Mouse (Mus musculus): ENCODE results near the gene Gm43191.
"Not testable (repeated sequence)": the region's sequence is repeated elsewhere in the genome, so short reads cannot be mapped to it uniquely, and the experiment has no call there.

Gm43191 gene

DNA sequence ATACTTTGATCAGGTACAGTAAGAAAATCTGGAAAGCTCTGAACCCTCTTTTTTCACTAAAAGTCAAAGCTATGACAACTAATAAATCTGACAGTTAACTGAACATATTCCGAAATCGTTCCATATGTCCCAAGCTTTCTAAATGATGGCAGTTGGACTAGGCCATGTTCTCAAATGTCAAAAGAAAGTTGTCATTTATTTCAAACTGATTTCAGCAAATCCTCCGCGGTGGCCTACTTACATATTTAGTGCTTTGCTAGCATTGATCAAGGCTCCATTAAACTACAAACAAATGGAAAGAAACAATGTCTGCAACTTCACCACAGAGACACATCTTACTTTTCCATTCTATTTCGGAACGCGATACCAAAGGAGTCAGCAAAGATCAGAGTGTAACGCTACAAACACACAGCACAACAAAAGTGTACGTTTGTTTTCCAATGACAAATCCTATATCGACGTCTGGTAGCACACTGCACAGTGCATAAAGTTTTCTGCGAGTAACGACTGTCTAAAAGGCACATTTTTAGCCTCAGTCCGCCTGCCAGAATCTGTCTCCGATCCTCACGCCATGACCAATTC, 19.7 kb downstream of the Gm43191 start:
- DNase-seq: no peak

DNA sequence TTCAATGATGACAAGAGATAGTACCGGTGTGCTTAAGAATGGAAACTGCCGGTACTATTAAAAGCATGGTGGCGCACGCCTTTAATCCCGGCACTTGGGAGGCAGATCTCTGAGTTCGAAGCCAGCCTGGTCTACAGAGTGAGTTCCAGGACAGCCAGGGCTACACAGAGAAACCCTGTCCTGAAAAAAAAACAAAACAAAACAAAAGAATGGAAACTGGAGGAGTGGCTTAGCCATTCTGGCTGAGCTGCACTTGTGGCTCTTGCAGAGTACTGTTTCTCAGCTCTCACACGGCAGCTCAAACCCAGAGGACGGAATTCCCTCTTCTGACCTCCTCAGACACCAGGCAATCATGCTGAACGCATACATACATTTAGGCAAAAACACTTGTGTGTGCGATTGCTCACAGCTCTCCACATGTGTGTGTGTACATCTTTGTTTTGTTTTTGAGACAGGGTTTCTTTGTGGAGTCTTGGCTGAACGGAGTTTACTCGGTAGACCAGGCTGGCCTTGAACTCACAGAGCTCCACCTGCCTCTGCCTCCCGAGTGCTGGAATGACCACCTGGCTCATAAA, 21.1 kb downstream of the Gm43191 start:
- no peak for DNase-seq

DNA sequence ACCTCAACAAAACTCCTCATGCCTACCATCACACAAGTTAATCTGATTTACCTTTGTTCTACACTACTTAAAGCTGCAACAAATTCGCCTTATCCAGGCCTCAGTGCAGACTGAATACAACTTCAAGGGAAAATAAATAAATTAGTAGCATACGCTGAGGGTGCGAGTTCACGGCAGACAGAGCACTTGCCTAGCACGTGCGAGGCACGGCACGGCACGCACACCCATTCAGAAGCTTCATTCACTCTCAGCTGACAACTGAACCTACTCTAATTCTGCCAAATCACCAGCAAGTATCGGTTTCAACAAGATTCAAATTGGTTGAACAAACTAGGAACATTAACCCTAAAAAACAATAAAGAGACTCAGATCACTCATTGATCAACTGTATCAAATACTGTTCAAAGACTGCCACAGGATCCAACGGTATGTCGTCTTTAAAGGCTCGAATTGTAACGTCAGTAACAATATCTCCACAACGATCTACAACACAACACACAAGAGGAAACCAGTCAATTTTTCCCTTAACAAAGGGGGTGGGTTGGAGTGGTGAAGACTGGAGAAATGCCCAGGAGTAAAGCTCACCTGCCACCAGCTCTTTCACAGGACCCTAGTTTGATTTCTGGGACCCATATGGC, 22.0 kb downstream of the Gm43191 start:
- no peak for DNase-seq

DNA sequence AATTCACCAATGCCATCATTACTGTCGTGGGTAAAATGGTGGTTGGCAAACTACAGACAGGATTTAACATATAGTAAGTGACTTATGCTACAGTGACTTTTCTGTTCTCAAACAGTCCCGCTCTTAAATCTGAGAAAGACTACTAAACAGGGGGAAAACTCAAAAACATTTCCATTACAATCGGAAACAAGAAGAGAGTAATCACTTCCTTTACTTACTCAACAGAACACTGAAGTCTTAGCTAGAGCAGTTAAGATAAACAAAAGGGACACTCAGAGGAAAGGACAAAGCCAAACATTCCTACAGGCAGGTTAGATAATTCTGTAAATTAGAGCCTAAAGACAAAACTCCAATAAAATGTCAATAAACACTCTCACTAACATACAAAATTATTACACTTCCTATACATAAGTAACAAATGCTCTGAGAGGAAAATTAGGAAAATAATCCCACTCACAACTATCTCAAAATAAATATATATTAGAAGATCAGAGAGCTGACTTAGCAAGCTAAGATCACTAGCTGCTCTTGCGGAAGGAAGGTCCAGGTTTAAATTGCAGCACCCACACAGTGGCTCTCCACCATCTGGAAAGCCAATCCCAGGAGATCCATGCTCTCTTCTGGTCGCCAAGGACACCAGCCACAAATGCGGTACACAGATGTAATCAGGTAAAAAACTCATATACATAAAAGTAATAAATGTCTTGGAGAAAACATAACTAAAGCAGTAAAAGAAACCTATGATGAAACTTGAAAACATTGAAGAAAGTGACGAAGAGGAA, 24.7 kb downstream of the Gm43191 start:
- DNase-seq: no peak

DNA sequence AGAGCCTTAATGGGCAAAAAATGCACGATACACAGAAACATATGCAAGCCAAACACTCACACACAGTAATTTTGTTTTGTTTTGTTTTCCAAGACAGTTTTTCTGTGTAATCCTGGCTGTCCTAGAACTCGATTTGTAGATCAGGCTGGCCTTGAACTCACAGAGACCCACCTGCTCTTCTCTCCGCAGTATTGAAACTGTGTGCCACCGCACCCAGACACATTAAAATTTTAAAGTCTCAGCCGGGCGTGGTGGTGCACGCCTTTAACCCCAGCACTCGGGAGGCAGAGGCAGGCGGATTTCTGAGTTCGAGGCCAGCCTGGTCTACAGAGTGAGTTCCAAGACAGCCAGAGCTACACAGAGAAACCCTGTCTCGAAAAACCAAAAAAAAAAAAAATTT, 27.0 kb downstream of the Gm43191 start:
- DNase-seq: not testable (repeated sequence)

DNA sequence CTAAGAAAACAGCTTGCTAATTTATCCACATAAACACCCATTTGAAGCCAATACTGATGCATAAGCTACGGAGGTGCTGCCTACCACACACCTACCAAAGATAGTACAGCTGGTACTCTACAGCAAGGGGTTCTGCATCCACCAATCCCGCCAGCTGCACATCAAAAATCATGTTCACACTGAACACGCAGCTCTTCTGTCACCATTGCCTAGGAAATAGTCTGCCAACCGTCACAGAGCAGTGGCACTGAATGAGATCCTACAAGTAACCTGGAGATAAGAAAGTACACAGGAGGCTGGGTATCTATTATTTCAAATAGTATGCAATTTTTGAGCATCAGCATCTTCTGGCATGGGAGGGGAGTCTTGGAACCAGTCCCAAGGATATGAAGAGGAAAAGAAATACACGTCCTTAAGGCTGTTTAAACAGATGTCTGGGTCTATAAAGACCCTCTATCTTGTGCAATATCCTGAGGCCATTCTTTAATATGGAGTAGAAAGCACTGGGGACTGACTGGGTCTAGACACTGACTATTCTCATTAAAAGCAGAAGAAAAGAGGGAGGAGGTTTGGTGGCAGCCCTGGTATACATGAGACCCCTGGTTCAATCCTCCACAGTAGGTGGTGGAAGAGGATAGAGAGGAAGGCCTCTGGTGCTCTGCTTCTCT, 27.6 kb downstream of the Gm43191 start:
- no peak for DNase-seq

DNA sequence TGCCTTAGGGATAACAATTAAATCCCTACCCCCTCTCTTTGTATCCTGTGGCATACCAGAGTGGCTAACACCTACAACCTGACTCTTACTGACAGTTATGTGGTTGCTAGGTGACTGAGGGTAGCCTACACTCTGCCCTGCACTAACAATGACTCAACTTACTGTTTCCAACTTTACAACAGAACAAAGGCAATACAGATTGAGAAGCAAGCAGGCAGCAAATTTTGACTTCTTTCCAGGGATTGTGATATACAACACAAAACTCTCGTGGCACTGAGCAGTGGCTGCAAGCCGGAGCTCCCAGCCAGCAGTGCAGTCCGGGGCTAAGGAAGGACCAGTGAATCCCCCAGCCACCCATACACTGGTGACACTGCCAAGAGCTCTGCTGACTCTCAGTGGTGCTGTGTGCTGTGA, 29.0 kb downstream of the Gm43191 start:
- DNase-seq: no peak

DNA sequence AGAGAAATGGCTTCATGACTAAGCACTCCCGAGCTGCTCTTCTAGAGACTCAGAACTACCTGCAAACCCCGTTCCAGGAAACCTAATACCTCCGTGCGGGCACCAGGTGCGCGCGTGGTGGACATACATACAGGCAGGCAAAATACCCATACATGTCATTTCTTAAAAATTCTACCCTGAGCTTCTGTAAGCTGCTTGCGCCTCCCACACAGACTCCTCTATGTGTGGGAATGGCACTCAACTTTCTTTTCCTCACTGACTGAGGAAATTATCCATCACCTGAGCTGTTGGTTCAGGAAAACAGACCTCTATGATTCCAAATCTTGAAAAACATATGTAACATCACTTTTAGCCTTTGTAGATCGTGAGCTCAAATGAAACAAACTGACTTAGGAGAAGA, 30.4 kb downstream of the Gm43191 start:
- no peak for DNase-seq

DNA sequence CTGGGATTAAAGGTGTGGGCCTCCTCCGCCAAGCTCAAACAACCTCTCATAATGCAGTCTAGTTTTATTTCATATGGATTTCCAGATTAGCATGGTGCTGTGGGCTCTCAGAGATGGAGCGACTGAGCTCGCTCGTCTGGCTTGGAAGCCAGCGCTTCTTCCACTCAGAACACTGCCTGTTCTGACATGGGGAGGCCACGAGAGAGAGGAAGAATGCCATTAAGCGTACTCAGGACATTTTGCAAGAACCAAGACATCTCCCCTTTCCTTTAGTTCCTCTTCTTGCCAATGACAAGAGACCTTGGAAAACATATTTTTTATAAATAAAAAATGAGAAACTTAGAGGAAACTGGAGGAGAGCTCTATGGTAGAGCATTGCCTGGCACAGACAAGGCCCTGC, 32.3 kb downstream of the Gm43191 start:
- no peak for DNase-seq

DNA sequence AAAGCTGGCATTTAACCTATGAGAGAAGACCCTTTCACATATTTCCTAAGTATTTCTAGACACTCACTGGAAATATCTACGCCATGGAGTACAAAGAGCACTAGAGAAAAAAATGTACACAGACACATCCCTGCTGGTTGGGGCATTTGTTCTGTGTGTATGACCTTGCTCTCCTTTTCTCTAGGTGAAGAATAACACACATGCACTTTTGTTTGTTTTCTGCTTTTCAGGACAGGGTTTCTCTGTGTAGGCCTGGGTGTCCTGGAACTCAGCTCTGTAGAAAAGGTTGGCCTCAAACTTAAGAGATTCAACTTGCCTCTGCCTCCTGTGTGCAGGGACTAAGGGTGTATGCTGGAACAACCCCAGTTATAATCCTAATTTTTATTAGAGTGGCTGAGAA, 34.7 kb downstream of the Gm43191 start:
- DNase-seq: no peak

DNA sequence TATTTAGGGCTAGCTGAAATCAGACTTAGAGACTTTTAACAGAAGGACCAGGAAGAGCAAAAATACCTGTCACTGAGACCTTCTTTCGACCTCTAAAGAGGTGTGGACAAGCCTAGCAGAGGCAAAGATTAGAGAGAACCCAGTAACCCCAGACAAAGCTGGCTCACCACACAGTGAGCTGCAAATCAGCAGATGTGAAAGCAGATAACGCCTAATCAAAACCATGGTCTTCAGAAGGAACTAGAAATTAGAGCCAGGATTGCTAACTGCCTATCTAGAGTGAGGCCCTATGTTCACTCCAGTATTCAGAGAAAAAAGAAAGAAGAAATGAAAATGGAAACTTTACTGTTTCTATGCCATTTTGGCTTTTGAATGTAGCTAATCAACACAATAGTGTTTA, 38.7 kb downstream of the Gm43191 start:
- no peak for DNase-seq

DNA sequence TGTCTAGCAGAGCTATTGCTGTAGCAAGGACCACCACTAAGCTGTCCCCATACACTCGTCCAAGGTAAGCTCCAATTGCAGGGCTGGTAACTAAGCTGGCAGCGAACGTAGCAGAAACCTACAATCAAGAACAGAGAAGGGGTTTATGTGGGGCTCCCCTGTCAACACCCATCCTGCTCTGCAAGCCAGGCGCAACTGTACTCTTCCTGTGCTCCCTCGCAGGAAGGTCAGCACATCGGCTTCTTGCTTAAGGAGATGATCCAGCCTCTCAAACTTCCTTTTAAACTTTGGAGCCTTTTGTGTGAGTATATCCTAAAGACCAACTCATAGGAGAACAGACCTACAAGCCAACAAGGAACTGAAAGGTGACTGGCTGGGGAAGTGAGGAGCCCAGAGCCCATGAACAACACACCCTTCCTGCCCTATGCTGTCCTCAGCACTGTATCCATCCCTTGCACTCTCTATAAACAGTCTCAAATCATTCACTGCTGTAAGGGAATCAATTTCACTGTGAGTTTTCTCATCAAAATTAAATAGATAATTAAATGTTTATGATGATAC, 39.2 kb downstream of the Gm43191 start:
- DNase-seq: no peak

DNA sequence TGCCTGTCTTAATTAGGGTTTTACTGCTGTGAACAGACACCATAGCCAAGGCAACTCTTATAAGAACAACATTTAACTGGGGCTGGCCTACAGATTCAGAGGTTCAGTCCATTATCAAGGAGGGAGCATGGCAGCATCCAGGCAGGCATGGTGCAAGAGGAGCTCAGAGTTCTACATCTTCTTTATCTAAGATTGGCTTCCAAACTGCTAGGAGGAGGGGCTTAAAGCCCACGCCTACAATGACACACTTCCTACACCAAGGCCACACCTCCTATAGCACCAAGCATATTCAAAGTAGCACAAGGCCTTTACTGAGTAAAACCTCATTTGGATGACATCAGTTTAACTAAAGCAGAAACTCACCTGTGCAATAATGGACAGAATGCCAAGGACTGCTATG, 41.0 kb downstream of the Gm43191 start:
- no peak for DNase-seq

DNA sequence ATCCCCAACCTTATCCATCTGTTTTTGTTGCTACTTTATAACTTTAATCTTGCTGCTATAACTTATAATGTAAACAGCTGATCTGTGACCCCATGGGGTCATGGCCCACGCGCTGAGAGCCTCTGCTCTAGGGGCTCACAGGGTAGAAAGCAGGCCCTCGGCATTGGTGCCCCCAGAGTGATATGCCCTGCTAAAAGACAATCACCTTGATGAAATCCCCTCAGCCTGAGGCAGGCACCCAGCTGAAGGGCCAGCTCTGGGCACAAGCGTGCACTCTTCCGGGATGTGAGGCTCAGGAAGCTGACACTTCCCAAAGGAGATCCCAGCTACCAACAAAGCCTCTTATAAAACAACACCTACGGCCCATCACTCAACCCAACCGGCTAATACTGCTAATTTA, 42.5 kb downstream of the Gm43191 start:
- DNase-seq: no peak

DNA sequence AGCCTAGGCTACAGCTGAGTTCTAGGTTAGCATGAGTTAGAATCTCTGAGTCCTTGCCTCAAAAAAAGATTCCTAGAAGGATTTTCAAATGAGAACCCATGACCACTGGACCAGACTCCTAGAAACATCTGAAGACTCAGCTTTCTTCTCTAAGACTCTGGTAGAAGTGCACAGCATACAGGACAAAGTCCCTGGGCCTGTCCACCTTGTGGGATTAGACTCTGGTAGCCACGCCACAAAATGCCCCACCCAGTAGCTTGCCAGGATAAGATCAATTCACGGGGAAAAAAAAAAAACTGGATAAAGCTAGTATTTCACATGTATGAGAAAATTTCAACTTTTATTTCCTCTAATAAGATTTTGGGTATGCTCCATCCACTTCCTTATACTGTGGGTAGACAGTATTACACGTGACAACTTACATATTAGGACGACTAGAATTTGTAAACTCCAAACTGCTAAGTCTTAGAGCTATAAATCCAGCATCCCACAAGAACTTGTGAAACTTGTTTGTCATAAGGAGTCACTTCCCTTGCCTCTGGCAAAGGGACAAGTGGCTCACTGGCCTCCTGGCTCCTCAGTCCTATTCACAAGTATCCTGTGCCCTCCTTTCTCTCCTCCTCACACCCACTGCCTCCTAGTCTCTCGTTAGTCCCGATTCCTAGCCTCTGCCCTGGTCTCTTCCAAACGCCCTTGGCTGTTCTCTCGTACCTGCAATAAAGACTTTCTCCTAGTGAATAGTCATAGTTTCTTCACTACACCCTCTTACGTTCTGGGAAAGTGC, 43.2 kb downstream of the Gm43191 start:
- DNase-seq: no peak

DNA sequence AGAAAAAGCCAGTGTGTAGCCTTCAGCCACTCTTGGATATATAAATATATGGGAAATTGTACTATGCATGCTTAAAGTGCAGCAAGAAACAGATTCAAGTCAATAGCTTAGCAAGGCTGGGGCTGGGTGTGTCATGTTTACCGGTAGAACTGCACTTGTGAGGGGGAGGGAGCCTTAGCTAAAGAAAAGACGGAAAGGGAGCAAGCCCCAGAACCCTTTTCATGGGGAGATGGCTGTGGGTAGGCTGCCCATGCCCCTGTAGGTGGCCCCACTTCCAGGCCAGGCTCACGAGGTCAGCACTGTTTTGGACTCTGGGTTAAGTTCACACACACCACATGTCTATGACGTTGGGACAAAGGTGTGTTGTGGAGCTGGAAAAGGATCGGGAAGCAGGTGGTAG, 45.3 kb downstream of the Gm43191 start:
- DNase-seq: no peak

DNA sequence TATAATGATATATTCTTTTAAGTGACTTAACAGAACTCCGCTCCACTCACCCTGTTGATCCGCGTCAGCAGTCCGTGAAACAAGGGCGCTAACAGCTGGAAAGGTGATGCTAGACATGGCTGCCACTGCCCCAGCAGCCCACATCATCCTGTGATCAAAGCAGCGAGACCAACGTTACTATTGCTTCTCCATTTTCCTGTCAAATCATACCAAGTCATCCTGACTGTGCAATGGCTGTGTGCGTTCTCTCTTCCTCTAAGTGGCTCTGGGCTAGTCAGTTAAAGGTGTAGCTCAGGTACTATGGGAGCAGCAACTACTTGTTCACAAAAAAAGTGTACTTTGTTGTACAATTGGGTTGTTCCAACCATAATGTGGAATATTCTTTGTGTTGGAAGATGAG, 46.2 kb downstream of the Gm43191 start:
- DNase-seq: no peak

DNA sequence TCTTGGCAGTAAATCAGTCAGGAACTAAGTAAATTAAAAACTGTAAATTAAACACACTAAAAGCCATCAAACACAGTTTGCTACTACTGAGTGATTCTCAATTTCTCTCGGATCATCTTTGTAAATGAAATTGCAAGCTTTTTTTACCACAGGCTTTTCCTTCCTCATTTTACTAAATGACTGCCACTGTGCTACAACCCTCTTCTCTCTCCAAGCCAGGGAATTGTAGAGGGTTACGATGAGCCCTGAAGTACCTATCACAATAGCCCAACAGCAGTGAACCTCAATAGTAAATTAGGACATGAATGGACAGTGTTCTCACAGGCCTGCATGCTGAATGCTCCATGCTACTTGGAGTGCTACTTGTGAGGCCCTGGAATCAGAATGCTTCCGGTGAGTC, 47.0 kb downstream of the Gm43191 start:
- no peak for DNase-seq

DNA sequence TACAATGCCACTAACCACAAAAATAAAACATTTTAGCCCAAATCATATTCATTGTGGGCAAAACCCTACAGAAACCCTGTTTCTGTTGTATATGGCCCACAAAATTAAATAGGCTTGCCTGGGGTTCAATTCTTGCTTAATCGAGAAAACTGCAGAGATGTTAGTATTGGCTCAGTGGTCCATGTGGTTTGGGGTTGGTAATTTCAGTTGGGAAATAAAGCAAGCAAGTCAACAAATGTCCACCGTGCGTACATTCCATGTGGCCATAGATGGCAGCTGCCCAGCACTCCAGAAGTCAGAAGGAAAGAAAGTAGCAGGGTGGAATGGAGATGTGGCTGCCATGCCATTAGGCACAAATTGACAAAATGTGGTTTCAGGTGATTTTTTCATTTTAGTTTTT, 48.1 kb downstream of the Gm43191 start:
- no peak for DNase-seq

DNA sequence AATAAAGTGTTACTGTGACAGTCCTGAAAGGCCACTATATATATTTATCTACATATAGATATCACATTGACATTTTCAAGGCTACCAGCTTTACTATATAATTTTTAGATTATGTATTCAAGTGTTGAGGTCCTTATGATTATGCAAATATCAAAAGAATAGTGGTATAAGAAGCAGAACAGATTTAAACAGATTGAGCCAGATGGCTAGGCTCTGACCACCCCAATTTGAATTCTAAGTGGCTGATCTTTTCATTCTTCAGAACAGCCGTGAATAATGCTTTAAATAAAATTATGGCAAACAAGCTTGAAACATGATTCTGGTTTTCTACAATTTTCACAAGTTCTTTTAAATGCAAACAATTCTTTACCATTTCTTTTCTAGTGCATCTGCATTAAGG, 49.6 kb downstream of the Gm43191 start:
- no peak for DNase-seq

DNA sequence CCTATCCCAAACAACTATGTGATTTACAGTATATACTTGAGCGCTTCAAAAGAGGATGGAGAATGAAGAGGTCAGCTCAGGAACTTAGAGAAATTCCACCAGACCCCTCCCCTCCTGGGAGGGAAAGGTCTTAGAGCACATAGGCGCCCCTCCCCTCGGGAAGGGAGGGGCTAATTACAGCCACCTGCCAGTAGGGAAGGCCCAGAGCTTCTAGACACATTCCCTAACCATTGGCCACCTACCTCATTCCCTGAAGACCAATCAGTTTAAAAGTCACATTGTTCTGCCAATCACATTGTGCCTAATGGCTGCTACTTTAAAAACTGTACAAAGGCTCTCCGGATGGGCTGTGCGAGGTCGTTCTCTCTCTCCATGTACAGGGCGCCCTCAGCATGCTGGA, 58.4 kb downstream of the Gm43191 start:
- no peak for DNase-seq

DNA sequence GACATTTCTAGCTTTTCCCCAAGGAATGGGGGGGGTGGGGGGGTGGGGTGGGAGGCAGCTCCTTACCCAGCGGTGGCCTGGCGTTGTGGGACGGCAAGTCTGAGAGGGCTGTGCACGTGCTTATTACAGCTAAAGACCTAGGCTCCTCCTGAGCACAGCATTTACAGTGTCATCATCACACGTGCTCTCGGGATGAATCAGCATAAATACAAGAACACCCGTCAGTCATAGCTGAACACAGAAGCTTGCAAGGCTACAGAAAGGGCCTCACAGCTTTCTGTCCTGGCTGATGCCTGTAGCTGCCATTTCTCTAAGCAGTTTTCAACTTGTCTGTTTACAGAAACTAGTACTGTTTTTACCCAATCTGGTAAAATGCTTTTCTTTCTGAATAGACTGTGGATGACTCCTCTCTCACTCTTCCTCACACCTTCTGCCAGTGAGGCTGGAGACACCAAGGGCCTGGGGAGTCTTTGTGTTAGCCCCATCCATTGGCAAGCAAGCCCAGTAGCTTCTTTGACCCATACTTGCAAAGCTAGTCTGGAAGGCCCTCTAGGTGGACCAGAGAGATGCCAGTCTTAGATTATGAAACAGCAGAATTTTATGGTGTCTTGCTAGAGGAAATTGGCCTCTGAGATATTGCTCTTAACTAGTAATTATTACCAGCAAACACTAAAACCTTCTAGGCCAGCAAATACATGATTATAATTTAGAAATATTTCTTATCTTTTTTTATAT, 60.3 kb downstream of the Gm43191 start:
- DNase-seq: no peak

Data from cerebellum, adult 9-11 months (tissue).